ENCODE assay signal across 19 mouse cellular contexts in genomic region chr3:140129065-140129778, GRCm38 (mm10).
DNase-seq lines count a peak whose midpoint lies in the region; ATAC-seq and TF ChIP-seq lines count a peak whose summit lies in the region.
"Had no signal": no experiment of that assay in that cellular context is flagged by ENCODE, and none has a peak within 500 bp of the region (broad histone marks: within the 10 kb centered on the region; RNA-seq: fewer than 3 reads in every experiment).

No protein-coding gene starts in this region.

- no peak overlapping the region for H3K9ac ChIP-seq in forebrain, postnatal 0 days
- H3K9ac ChIP-seq in midbrain, embryonic 16.5 days (ENCODE audit: low read depth, low read length): no peak overlapping the region
- H3K9ac ChIP-seq in limb, embryonic 14.5 days (ENCODE audit: low read depth, low read length, severe bottlenecking): no peak overlapping the region
- H3K9ac ChIP-seq: heart, embryonic 12.5 days; liver, embryonic 12.5 days had no signal

- H3K4me1 ChIP-seq in forebrain, postnatal 0 days (ENCODE audit: insufficient read depth): no peaks in the 10 kb centered on the region
- no peaks in the 10 kb centered on the region for H3K4me1 ChIP-seq in forebrain, embryonic 10.5 days
- H3K4me1 ChIP-seq in midbrain, embryonic 16.5 days (ENCODE audit: control insufficient read depth, insufficient read depth, low read length): no peaks in the 10 kb centered on the region
- no peaks in the 10 kb centered on the region for H3K4me1 ChIP-seq in midbrain, embryonic 10.5 days
- 0 out of 2 replicates have a peak, but pooled peaks cover 4% of the 10 kb centered on the region for H3K4me1 ChIP-seq in limb, embryonic 14.5 days (ENCODE audit: control insufficient read depth, insufficient read depth, low read length)
- H3K4me1 ChIP-seq: heart, embryonic 12.5 days; liver, embryonic 12.5 days had no signal

- WGBS in forebrain, postnatal 0 days: 45% methylated on average over 8 of the region's 8 CpGs
- 91% methylated on average over 8 of the region's 8 CpGs for WGBS in forebrain, embryonic 10.5 days
- WGBS in midbrain, embryonic 16.5 days: 72% methylated on average over 8 of the region's 8 CpGs
- WGBS in midbrain, embryonic 10.5 days: 92% methylated on average over 8 of the region's 8 CpGs
- WGBS in limb, embryonic 14.5 days: 56% methylated on average over 8 of the region's 8 CpGs

- no peak overlapping the region for H3K4me2 ChIP-seq in forebrain, postnatal 0 days (ENCODE audit: low read depth)
- no peak overlapping the region for H3K4me2 ChIP-seq in midbrain, embryonic 16.5 days (ENCODE audit: low read length)
- no peak overlapping the region for H3K4me2 ChIP-seq in limb, embryonic 14.5 days (replicated peaks; ENCODE audit: low read depth, low read length, severe bottlenecking)
- H3K4me2 ChIP-seq: heart, embryonic 12.5 days; liver, embryonic 12.5 days; midbrain, embryonic 11.5 days had no signal

- ATAC-seq in forebrain, postnatal 0 days: peak; percentile 43; the same call in 1 of the 2 replicates
- ATAC-seq in midbrain, embryonic 16.5 days: 0 out of 2 replicates have a peak, but pooled peaks have one; percentile 45
- no peak for ATAC-seq in limb, embryonic 14.5 days (ENCODE audit: low FRiP score, low read depth)
- ATAC-seq in activated CD4-positive, CD25-positive, alpha-beta regulatory T cell, adult 4 months: no peak
- ATAC-seq: liver, embryonic 12.5 days had no signal

- H3K9me3 ChIP-seq in forebrain, postnatal 0 days (ENCODE audit: low read length): no peaks in the 10 kb centered on the region
- H3K9me3 ChIP-seq in forebrain, embryonic 10.5 days: no peaks in the 10 kb centered on the region
- no peaks in the 10 kb centered on the region for H3K9me3 ChIP-seq in midbrain, embryonic 16.5 days (replicated peaks; ENCODE audit: control insufficient read depth, low read length, poor library complexity, severe bottlenecking)
- no peaks in the 10 kb centered on the region for H3K9me3 ChIP-seq in midbrain, embryonic 10.5 days (replicated peaks)
- no peaks in the 10 kb centered on the region for H3K9me3 ChIP-seq in limb, embryonic 14.5 days (ENCODE audit: control insufficient read depth, low read length)
- H3K9me3 ChIP-seq: G1E; heart, embryonic 12.5 days; liver, embryonic 12.5 days had no signal

- no peak for TF ChIP-seq POLR2A in limb, embryonic 14.5 days (IDR thresholded peaks at IDR 0.05; ENCODE audit: borderline replicate concordance, extremely low read depth, insufficient read depth, insufficient read length)

- DNase-seq in forebrain, postnatal 0 days: no peak
- DNase-seq in forebrain, embryonic 10.5 days (ENCODE audit: extremely low spot score, low spot score): no peak
- no peak for DNase-seq in midbrain, embryonic 10.5 days (ENCODE audit: low spot score)
- peak; percentile 55 for DNase-seq in cerebellum, adult 9-10 months
- DNase-seq in limb, embryonic 14.5 days (ENCODE audit: low spot score): peak; percentile 23
- no peak for DNase-seq in left cerebral cortex, postnatal 14 days (ENCODE audit: low spot score in 2 of 2)
- DNase-seq: gastrocnemius, adult 2 months; heart, postnatal 4 days; kidney, adult 11 months; kidney, postnatal 36 days; lung, postnatal 10 days; right cerebral cortex, postnatal 4 days had no signal

- no peaks in the 10 kb centered on the region for H3K27me3 ChIP-seq in forebrain, postnatal 0 days (ENCODE audit: insufficient read depth, low read length)
- H3K27me3 ChIP-seq in forebrain, embryonic 10.5 days (ENCODE audit: poor library complexity, severe bottlenecking): no peaks in the 10 kb centered on the region
- H3K27me3 ChIP-seq in midbrain, embryonic 16.5 days (ENCODE audit: control insufficient read depth, insufficient read depth, low read depth, low read length): no peaks in the 10 kb centered on the region
- H3K27me3 ChIP-seq in midbrain, embryonic 10.5 days (ENCODE audit: low read depth, poor library complexity, severe bottlenecking): no peaks in the 10 kb centered on the region
- no peaks in the 10 kb centered on the region for H3K27me3 ChIP-seq in limb, embryonic 14.5 days (ENCODE audit: control insufficient read depth, insufficient read depth, low read length)
- H3K27me3 ChIP-seq: heart, embryonic 12.5 days; liver, embryonic 12.5 days had no signal

- no peak overlapping the region for H3K4me3 ChIP-seq in forebrain, postnatal 0 days (ENCODE audit: low read depth, low read length)
- H3K4me3 ChIP-seq in forebrain, embryonic 10.5 days: no peak overlapping the region
- no peak overlapping the region for H3K4me3 ChIP-seq in midbrain, embryonic 16.5 days (ENCODE audit: low read depth, low read length)
- H3K4me3 ChIP-seq in midbrain, embryonic 10.5 days: no peak overlapping the region
- H3K4me3 ChIP-seq in limb, embryonic 14.5 days (replicated peaks; ENCODE audit: low read length): no peak overlapping the region
- H3K4me3 ChIP-seq: erythroblast, embryonic 14.5 days; gastrocnemius, adult 2 months; heart, embryonic 12.5 days; liver, embryonic 12.5 days had no signal

- intact Hi-C loops in left cerebral cortex, postnatal 14 days (cut with DNase I): no loop called here

- TF ChIP-seq CTCF in forebrain, postnatal 0 days (IDR thresholded peaks at IDR 0.05; ENCODE audit: low read depth): no peak

- H3K36me3 ChIP-seq in forebrain, postnatal 0 days (ENCODE audit: insufficient read depth): no peaks in the 10 kb centered on the region
- H3K36me3 ChIP-seq in forebrain, embryonic 10.5 days (replicated peaks): no peaks in the 10 kb centered on the region
- H3K36me3 ChIP-seq in midbrain, embryonic 16.5 days (ENCODE audit: control insufficient read depth, insufficient read depth, low read length): no peaks in the 10 kb centered on the region
- H3K36me3 ChIP-seq in midbrain, embryonic 10.5 days: no peaks in the 10 kb centered on the region
- H3K36me3 ChIP-seq in limb, embryonic 14.5 days (ENCODE audit: control insufficient read depth, insufficient read depth, low read length): no peaks in the 10 kb centered on the region
- H3K36me3 ChIP-seq: G1E; heart, embryonic 12.5 days; liver, embryonic 12.5 days had no signal

- H3K27ac ChIP-seq in forebrain, postnatal 0 days (ENCODE audit: low read depth, low read length): no peak overlapping the region
- no peak overlapping the region for H3K27ac ChIP-seq in forebrain, embryonic 10.5 days
- no peak overlapping the region for H3K27ac ChIP-seq in midbrain, embryonic 16.5 days (ENCODE audit: low read length)
- no peak overlapping the region for H3K27ac ChIP-seq in midbrain, embryonic 10.5 days (replicated peaks)
- no peak overlapping the region for H3K27ac ChIP-seq in limb, embryonic 14.5 days (replicated peaks; ENCODE audit: low read depth, low read length)
- H3K27ac ChIP-seq: gastrocnemius, adult 2 months; liver, embryonic 12.5 days had no signal

Comparison
In these comparisons a context has a peak if more than half of its experiments do, and no peak if none do; other contexts are left out.
1. ATAC-seq: peak in forebrain, postnatal 0 days (single experiment) and midbrain, embryonic 16.5 days (single experiment); none in limb, embryonic 14.5 days (single experiment) and activated CD4-positive, CD25-positive, alpha-beta regulatory T cell, adult 4 months (single experiment).
2. DNase-seq: peak in cerebellum, adult 9-10 months (single experiment) and limb, embryonic 14.5 days (single experiment); none in forebrain, postnatal 0 days (single experiment), forebrain, embryonic 10.5 days (single experiment), midbrain, embryonic 10.5 days (single experiment) and left cerebral cortex, postnatal 14 days (0 of 2).